Mouse (Mus musculus) forebrain, embryonic 12.5 days (tissue): ENCODE results near the gene Lrp3. TPM values are rescaled to one million over a fixed set of nuclear protein-coding genes. Genes with fewer than 3 reads are reported as not detected.

Experiments used
- ATAC-seq: fragments of 200-750 bp; cut with Nextera tagmentation; 2 replicates; pipeline ENCODE4 v1.8.0; 2017; ENCODE audit warnings: moderate TSS enrichment; ENCODE audit not compliant: low FRiP score
- H3K27ac ChIP-seq: fragments of 300-500 bp; sonication (generic); 2 replicates; pipeline ENCODE4 v1.5.1; 2016; ENCODE audit warnings: mild to moderate bottlenecking
- H3K27me3 ChIP-seq: fragments of 300-500 bp; sonication (generic); 2 replicates; pipeline ENCODE4 v1.6.1; 2016; ENCODE audit warnings: mild to moderate bottlenecking
- H3K36me3 ChIP-seq: fragments of 300-500 bp; sonication (generic); replicated peaks from 2 replicates; pipeline ENCODE4 v1.6.1; 2016; ENCODE audit warnings: mild to moderate bottlenecking
- H3K4me1 ChIP-seq: fragments of 300-500 bp; sonication (generic); 2 replicates; pipeline ENCODE4 v1.6.1; 2016
- H3K4me2 ChIP-seq: fragments of 300-500 bp; sonication (generic); 2 replicates; pipeline ENCODE4 v1.6.1; 2016; ENCODE audit warnings: mild to moderate bottlenecking, moderate library complexity
- H3K4me3 ChIP-seq: fragments of 300-500 bp; sonication (generic); replicated peaks from 2 replicates; pipeline ENCODE4 v1.5.1; 2016; ENCODE audit warnings: mild to moderate bottlenecking
- H3K9ac ChIP-seq: fragments of 300-500 bp; sonication (generic); 2 replicates; pipeline ENCODE4 v1.6.1; 2016; ENCODE audit warnings: mild to moderate bottlenecking
- H3K9me3 ChIP-seq: fragments of 300-500 bp; sonication (generic); 2 replicates; pipeline ENCODE4 v1.6.1; 2016
- WGBS: fragments of 180-500 bp; shearing (Covaris S2); methylation state at CpG from one replicate; pipeline ENCODE4 v1.1.7; 2016; 5-methylcytosine and 5-hydroxymethylcytosine counted together
- polyA plus RNA-seq: library from polyadenylated mRNA; unstranded; fragments of >200 nt; fragmentation: Nextera tagmentation; extraction: Ambion mirVana; gene quantifications from 2 replicates; pipeline ENCODE4 v1.2.1, GENCODE M21; 2016

The Lrp3 gene
- polyA plus RNA-seq, 1 experiment from 2014 or later: 15.3 TPM

- H3K4me3 ChIP-seq: no peak overlapping the region
- no peak overlapping the region for H3K9ac ChIP-seq
- no peak overlapping the region for H3K27ac ChIP-seq
- H3K27me3 ChIP-seq: peaks cover 6% of the 10 kb centered on the region; the same call in 1 of the 2 replicates
- H3K9me3 ChIP-seq: no peaks in the 10 kb centered on the region
- ATAC-seq: no peak
- H3K4me2 ChIP-seq: no peak overlapping the region
- H3K4me1 ChIP-seq: no peaks in the 10 kb centered on the region
- 79% methylated on average over 16 of the region's 16 CpGs for WGBS
- no peaks in the 10 kb centered on the region for H3K36me3 ChIP-seq
Measured at GRCm38 (mm10) chr7:35156561-35157477, 58.5 kb downstream of the Lrp3 start.

DNA sequence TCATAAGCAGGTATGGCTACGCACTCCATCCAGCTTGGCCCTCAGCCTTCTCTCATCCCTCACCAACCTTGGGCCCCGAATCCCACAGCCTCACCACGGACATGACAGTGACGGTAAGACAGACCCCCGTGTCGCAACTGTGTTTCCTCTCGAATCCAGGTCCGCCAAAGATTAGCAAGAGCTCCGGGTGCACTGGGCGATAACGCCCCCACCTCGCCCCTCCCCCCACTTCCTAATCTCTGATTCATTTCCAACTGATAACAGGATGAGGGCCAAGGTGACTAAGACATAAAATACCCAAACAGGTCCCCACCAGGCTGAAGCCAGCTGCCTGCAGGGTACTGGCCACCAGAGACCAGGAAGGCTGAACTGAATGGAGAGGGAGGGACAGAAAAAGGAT is 60.8 kb downstream of the Lrp3 start:
- Histone ChIP-seq H3K9ac (no peak overlapping the region), H3K27ac (no peak overlapping the region), H3K4me1 (no peaks in the 10 kb centered on the region), H3K9me3 (no peaks in the 10 kb centered on the region), H3K27me3 (peaks cover 6% of the 10 kb centered on the region; the same call in 1 of the 2 replicates), H3K4me2 (no peak overlapping the region), H3K4me3 (no peak overlapping the region), H3K36me3 (no peaks in the 10 kb centered on the region)
- ATAC-seq: no peak
- WGBS: 78% methylated on average over 12 of the region's 12 CpGs

GRCm38 (mm10) chr7:35150860-35151259 is 64.4 kb downstream of the Lrp3 start:
- H3K9ac ChIP-seq: no peak overlapping the region
- no peak overlapping the region for H3K27ac ChIP-seq
- H3K4me1 ChIP-seq: peaks cover 6% of the 10 kb centered on the region; the same call in 1 of the 2 replicates
- 85% methylated on average over 5 of the region's 5 CpGs for WGBS
- no peaks in the 10 kb centered on the region for H3K9me3 ChIP-seq
- no peak overlapping the region for H3K4me3 ChIP-seq
- no peaks in the 10 kb centered on the region for H3K27me3 ChIP-seq
- no peaks in the 10 kb centered on the region for H3K36me3 ChIP-seq
- no peak overlapping the region for H3K4me2 ChIP-seq
- no peak for ATAC-seq

Other genes starting within 250 kb of the Lrp3 start
- gene Cebpg, start 158.9 kb downstream of the Lrp3 start, polyA plus RNA-seq: 63.6 and 68.3 TPM in 2 replicates
- 0.58 and 1.1 TPM in 2 replicates for gene Cebpa, start 96.2 kb downstream of the Lrp3 start, polyA plus RNA-seq
- gene Slc7a10, start 29.1 kb downstream of the Lrp3 start, polyA plus RNA-seq: 1.5 and 1.6 TPM in 2 replicates
- 20.2 and 20.4 TPM in 2 replicates for gene Gpatch1, start 102.9 kb upstream of the Lrp3 start, polyA plus RNA-seq
- 1.9 and 2.2 TPM in 2 replicates for gene Rhpn2, start 118.7 kb upstream of the Lrp3 start, polyA plus RNA-seq
- 23.8 and 26.3 TPM in 2 replicates for gene Faap24, start 181.3 kb upstream of the Lrp3 start, polyA plus RNA-seq
- gene Cep89, start 181.5 kb upstream of the Lrp3 start, polyA plus RNA-seq: 58.9 and 59.8 TPM in 2 replicates
- gene Slc7a9, start 233.3 kb upstream of the Lrp3 start, polyA plus RNA-seq: 0.14 TPM in 1 of 2 replicates, not detected in the other